Comparison of ENCODE assay signal across 8 mouse cellular contexts in genomic region chrX:102119042-102119864, GRCm38 (mm10). TPM values are rescaled to one million over a fixed set of nuclear protein-coding genes. Genes with fewer than 3 reads are reported as not detected.
DNase-seq lines count a peak whose midpoint lies in the region; ATAC-seq and TF ChIP-seq lines count a peak whose summit lies in the region.

Gene Pin4, plus strand, starts transcription at chrX:102119447.

- DNase-seq in G1E (ENCODE audit: low spot score): peak; percentile 66
- peak; percentile 90 to 95 for DNase-seq in cerebellum, adult 18-20 months
- peak; percentile 87 to 92 for DNase-seq in heart, postnatal 36 days
- DNase-seq in layer of hippocampus, adult 2 months (ENCODE audit: low spot score in 2 of 2): peak; percentile 89 to 95
- DNase-seq in lung, embryonic 14.5 days: peak; percentile 96
- peak; percentile 90 for DNase-seq in thymus, adult 2 months

- 13% methylated on average over 30 of the region's 30 CpGs for WGBS in forebrain, embryonic 16.5 days
- 5% methylated on average over 30 of the region's 30 CpGs for WGBS in lung, embryonic 14.5 days
- whole genome bisulfite sequencing in olfactory bulb, adult 2 months: 18% methylated on average over 30 of the region's 30 CpGs
- WGBS in thymus, adult 2 months: 3% methylated on average over 30 of the region's 30 CpGs

- intact Hi-C loops in heart, postnatal 36 days (cut with DNase I): loop anchor here (2.0 kb wide), 2 partner anchors 38 to 48 kb away; partner anchors contain the start of genes Ercc6l and Rtl5

- no peak for TF ChIP-seq CTCF in G1E (IDR thresholded peaks at IDR 0.05; ENCODE audit: low read depth, low read length)
- peak; percentile 52 for TF ChIP-seq CTCF in layer of hippocampus, adult 2 months (conservative IDR thresholded peaks at IDR 0.05)
- TF ChIP-seq CTCF in lung, embryonic 14.5 days (IDR thresholded peaks at IDR 0.05; ENCODE audit: low read depth): peak; percentile 29
- no peak for TF ChIP-seq CTCF in olfactory bulb, adult 2 months (IDR thresholded peaks at IDR 0.05; ENCODE audit: insufficient read depth, low read depth, low read length)
- no peak for TF ChIP-seq CTCF in thymus, adult 2 months (IDR thresholded peaks at IDR 0.05; ENCODE audit: borderline replicate concordance, control insufficient read depth, extremely low read depth, insufficient read depth, low read length, poor library complexity)

- H3K4me2 ChIP-seq in forebrain, embryonic 16.5 days (ENCODE audit: low read length): peak within 1 kb of the TSS; percentile 68
- H3K4me2 ChIP-seq in lung, embryonic 14.5 days: peak within 1 kb of the TSS; percentile 67

- H3K27ac ChIP-seq in forebrain, embryonic 16.5 days (ENCODE audit: low read length): peak within 1 kb of the TSS; percentile 72; the same call in 1 of the 2 replicates
- H3K27ac ChIP-seq in layer of hippocampus, adult 2 months: peak within 1 kb of the TSS; percentile 90
- no peak within 1 kb of the TSS for H3K27ac ChIP-seq in lung, embryonic 14.5 days (ENCODE audit: low read depth)
- peak within 1 kb of the TSS; percentile 51; the same call in 1 of the 2 replicates for H3K27ac ChIP-seq in olfactory bulb, adult 2 months (ENCODE audit: insufficient read depth, low read depth, low read length)
- 0 out of 2 replicates have a peak within 1 kb of the TSS, but pooled peaks have one; percentile 7 for H3K27ac ChIP-seq in thymus, adult 2 months (ENCODE audit: control insufficient read depth, insufficient read depth, low read length)

- H3K9me3 ChIP-seq in G1E (replicated peaks): no peaks in the 10 kb centered on the region
- no peaks in the 10 kb centered on the region for H3K9me3 ChIP-seq in forebrain, embryonic 16.5 days (ENCODE audit: control insufficient read depth, low read length)
- no peaks in the 10 kb centered on the region for H3K9me3 ChIP-seq in lung, embryonic 14.5 days (ENCODE audit: low read depth, low read length)

- ATAC-seq in G1E (ENCODE audit: extremely low read depth, insufficient number of reproducible peaks, low FRiP score, poor library complexity, severe bottlenecking): peak; percentile 99
- peak; percentile 99 for ATAC-seq in forebrain, embryonic 16.5 days
- peak; percentile 100 for ATAC-seq in lung, embryonic 14.5 days (ENCODE audit: insufficient read depth)

- TF ChIP-seq POLR2A in olfactory bulb, adult 2 months (IDR thresholded peaks at IDR 0.05; ENCODE audit: insufficient read depth, low read depth, low read length): no peak
- TF ChIP-seq POLR2A in thymus, adult 2 months (IDR thresholded peaks at IDR 0.05; ENCODE audit: control insufficient read depth, extremely low read depth, insufficient read depth, low read length, poor library complexity): no peak

- H3K9ac ChIP-seq in forebrain, embryonic 16.5 days (replicated peaks; ENCODE audit: low read depth, low read length): peak within 1 kb of the TSS; percentile 64
- peak within 1 kb of the TSS; percentile 61 for H3K9ac ChIP-seq in lung, embryonic 14.5 days

- H3K4me1 ChIP-seq in G1E (ENCODE audit: insufficient read depth, low read depth, low read length): peaks cover 3% of the 10 kb centered on the region
- H3K4me1 ChIP-seq in forebrain, embryonic 16.5 days (replicated peaks; ENCODE audit: control insufficient read depth, insufficient read depth, low read length): peaks cover 4% of the 10 kb centered on the region
- no peaks in the 10 kb centered on the region for H3K4me1 ChIP-seq in lung, embryonic 14.5 days (ENCODE audit: insufficient read depth)
- peaks cover 5% of the 10 kb centered on the region for H3K4me1 ChIP-seq in olfactory bulb, adult 2 months (ENCODE audit: control insufficient read depth, insufficient read depth, low read length)
- peaks cover 3% of the 10 kb centered on the region; the same call in 1 of the 2 replicates for H3K4me1 ChIP-seq in thymus, adult 2 months (replicated peaks; ENCODE audit: control insufficient read depth, insufficient read depth, low read length)

- H3K4me3 ChIP-seq in G1E (ENCODE audit: low read depth, low read length): peak within 1 kb of the TSS; percentile 81
- H3K4me3 ChIP-seq in forebrain, embryonic 16.5 days (replicated peaks; ENCODE audit: low read length): peak within 1 kb of the TSS; percentile 62
- H3K4me3 ChIP-seq in layer of hippocampus, adult 2 months: peak within 1 kb of the TSS; percentile 67
- H3K4me3 ChIP-seq in lung, embryonic 14.5 days (ENCODE audit: low read depth, low read length): peak within 1 kb of the TSS; percentile 55
- H3K4me3 ChIP-seq in olfactory bulb, adult 2 months (ENCODE audit: insufficient read depth, low read depth, low read length): peak within 1 kb of the TSS; percentile 86
- peak within 1 kb of the TSS; percentile 97 for H3K4me3 ChIP-seq in thymus, adult 2 months (ENCODE audit: control insufficient read depth, insufficient read depth, low read length)

- no peaks in the 10 kb centered on the region for H3K27me3 ChIP-seq in G1E (ENCODE audit: insufficient read depth, low read length)
- no peaks in the 10 kb centered on the region for H3K27me3 ChIP-seq in forebrain, embryonic 16.5 days (replicated peaks; ENCODE audit: control insufficient read depth, insufficient read depth, low read length)
- no peaks in the 10 kb centered on the region for H3K27me3 ChIP-seq in lung, embryonic 14.5 days (ENCODE audit: insufficient read depth, low read length)
- no peaks in the 10 kb centered on the region for H3K27me3 ChIP-seq in thymus, adult 2 months (ENCODE audit: control insufficient read depth, insufficient read depth, low read length)

- peaks cover 24% of the 10 kb centered on the region for H3K36me3 ChIP-seq in G1E (replicated peaks)
- no peaks in the 10 kb centered on the region for H3K36me3 ChIP-seq in forebrain, embryonic 16.5 days (ENCODE audit: control insufficient read depth, insufficient read depth)
- H3K36me3 ChIP-seq in lung, embryonic 14.5 days (ENCODE audit: insufficient read depth): no peaks in the 10 kb centered on the region; the same call in 1 of the 2 replicates
- no peaks in the 10 kb centered on the region for H3K36me3 ChIP-seq in thymus, adult 2 months (ENCODE audit: control insufficient read depth, insufficient read depth, low read length)

RNA-seq across cellular contexts. Expression of gene Pin4, which starts in this region (rescaled TPM):
- total RNA-seq in G1E (2014; fragmentation: Nextera tagmentation): 45.8 and 49.2 TPM in 2 replicates
- 88.2 and 126 TPM in 2 replicates for total RNA-seq in G1E (2017)
- polyA plus RNA-seq in G1E (2012): 13.3 and 13.4 TPM in 2 replicates
- polyA plus RNA-seq in forebrain, embryonic 16.5 days (2015; fragmentation: Nextera tagmentation; extraction: Ambion mirVana): 45.1 and 56.2 TPM in 2 replicates
- 10 to 100 TPM; 16.2 to 18.8 TPM for total RNA-seq in heart, postnatal 36 days (2021)
- total RNA-seq in layer of hippocampus, adult 2 months (2021): 10 to 100 TPM; 25.0 to 34.5 TPM
- 70.3 and 71.0 TPM in 2 replicates for polyA plus RNA-seq in lung, embryonic 14.5 days (2014; fragmentation: Nextera tagmentation; extraction: Ambion mirVana)
- polyA plus RNA-seq in olfactory bulb, adult 2 months (2012; ENCODE audit: insufficient read depth, insufficient read length, low replicate concordance, missing spikeins): not detected in 2 replicates
- 1.6 and 2.1 TPM in 2 replicates for polyA plus RNA-seq in thymus, adult 2 months (2012; rRNA removed)

Comparison
In these comparisons a context has a peak if more than half of its experiments do, and no peak if none do; other contexts are left out.
1. CTCF ChIP-seq: peak in layer of hippocampus, adult 2 months (single experiment) and lung, embryonic 14.5 days (single experiment); none in G1E (single experiment), olfactory bulb, adult 2 months (single experiment) and thymus, adult 2 months (single experiment).
2. Peak in every context shown above with its lines, with median percentiles within 50 percentile points of each other: ATAC-seq, DNase-seq and H3K4me3 ChIP-seq.